Mouse (Mus musculus) right cerebral cortex, postnatal 25 days (tissue): ENCODE measurements at regions not wholly inside any gene's neighbourhood (a gene's known extent, or its start where the extent isn't known, plus 50 kb on each side); places are given as distances from the start of the nearest gene placed in this dataset.
A peak's percentile ranks its signal among the peaks of the same experiment; 100 is the strongest.

Source experiments
- DNase-seq: peaks from one replicate; pipeline ENCODE4 v3.0.0; 2022

DNA sequence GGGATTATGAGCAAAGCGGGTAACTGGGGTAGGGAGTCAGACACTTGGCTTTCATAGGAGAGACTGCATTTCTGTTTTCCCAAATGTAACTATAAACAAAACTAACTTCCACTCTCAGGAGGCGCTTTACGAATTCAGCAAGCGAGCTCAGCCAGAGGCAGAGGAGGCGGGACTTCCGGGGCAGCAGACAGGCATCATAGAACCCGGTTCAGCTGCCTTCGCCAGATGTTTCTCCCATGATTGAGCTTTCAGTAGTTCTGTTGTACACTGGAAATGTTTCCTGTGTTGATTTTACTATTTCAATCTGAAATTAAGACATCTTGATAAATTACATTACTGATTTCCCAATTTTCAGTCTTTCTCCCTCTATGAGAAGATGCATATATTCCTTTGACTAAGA, 92.9 kb downstream of the Zfp365 start:
- DNase-seq = no peak

DNA sequence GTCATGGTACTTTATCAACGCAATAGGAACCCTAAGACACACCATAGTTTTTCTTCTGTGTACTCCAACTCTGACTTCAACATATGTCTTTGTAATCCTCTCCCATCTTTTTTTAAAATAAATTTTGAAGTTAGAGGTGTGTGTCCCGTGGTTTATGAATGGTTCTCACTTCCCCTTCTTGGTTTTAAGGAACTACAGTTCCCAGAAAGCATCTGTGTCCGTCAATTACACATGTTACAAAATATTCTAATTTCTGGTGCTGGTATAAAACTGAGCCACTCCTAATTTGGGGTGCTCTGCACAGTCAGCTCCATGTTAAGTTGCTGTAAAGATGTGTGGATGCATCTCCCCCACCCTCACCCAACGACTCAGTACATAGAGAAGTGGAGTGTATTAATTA, 98.6 kb downstream of the Zfp365 start:
- no peak for DNase-seq

DNA sequence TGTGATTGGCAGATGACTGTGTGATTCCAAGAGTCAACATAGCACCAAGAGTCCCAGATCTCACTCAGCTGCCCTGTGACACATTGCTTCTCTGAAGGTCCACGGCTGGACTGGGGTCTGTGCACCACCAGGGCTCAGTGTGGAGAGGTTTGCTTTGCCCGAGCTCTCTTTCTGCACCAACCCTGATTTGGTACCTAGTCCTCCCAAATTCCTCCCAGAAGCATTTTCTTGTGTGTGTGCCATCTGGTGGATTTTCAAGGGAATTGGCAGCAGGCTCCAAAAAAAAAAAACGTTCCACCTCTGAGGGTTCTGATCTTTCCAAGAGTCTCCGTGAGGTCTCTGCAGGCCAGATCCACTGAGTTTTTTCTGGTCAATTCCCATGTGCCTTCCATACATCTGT, 107.3 kb downstream of the Zfp365 start:
- peak; percentile 14 for DNase-seq

DNA sequence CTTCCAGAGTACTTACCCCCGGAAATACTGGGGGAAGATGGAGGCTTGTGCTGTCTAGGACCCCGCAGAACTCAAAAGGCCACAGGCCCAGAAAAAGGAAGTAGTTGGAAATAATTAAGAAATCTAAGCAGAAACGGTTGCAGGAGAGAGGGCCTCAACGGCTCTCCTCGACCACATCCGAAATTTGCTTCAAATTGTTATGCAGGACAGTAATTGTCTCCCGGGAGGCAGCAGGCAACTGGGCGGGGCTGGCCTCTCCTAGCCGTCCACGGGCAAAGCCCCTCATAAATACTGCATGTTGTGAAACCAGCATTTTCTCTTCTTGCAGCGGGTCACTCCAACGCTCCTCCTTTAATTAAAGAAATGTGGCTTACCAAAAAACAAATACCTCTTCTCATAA, 107.8 kb downstream of the Zfp365 start:
- no peak for DNase-seq

DNA sequence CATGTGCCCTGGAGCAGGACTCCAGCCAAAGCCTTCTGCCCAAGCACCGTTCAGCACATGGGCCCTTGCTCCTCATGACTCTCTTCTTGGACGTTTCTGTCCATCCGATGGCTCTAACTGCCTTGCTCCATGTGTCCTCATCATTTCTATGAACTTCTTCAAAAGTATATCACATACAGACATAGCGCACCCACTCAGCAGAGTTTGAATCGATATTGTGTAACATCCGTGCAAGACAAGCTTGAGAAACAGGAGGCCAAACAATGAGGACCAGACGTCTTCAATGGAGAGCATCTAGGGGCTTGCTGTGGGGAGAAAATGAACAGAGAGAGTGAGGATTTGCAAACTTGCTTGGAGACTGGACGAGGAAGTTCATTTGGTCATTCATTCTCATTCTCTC, 110.3 kb downstream of the Zfp365 start:
- DNase-seq = no peak

DNA sequence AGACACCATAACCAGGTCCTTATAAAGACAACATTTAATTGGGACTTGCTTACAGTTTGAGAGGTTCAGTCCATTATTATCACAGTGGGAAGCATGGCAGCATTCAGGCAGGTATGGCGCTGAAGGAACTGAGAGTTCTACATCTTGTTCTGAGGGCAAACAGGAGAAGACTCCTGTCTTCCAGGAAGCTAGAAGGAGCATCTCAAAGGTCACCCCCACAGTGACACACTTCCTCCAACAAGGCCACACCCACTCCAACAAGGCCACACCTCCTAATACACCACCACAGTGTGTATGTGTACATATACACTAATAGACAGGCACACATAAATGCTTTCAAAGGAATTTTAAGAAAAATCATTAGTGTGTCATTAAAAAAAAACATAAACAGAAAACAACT, 110.8 kb downstream of the Zfp365 start:
- no peak for DNase-seq

DNA sequence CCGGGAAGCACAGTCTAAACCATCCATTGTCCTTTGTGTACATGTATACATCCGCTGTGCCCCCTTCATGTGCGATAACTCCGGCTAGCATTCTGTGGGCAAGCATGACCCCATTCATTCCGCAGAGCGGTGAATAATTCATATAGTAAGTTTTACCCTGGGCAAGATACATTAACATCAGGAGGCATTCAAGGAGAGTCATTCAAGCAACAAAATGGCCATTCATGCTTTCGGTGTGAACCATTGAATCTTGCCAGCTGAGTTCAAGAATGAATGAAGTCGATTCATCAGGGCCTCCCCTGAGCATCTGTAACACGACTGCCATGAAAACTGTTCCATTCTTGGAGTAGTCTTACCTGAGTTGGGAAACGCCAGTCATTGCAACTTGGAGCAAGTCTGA, 113.5 kb downstream of the Zfp365 start:
- DNase-seq = no peak

DNA sequence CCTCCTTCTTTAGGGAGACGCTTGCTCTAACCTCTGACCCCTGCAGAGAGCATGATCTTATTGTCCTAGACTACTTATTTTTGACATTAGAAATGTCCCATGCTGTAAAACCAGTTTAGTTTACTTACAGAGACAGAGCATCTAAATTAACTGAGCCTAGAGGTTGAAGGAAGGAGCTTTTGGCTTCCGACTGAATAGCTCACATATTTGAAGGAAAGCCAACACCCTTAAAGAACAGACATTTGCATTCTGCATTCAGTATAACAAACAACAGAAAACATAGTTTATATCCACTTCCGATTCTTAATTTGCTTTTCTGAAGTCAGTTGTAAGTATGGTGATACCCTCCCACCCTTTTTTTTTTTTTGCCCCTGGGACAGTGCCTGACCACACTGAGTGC, 119.3 kb downstream of the Zfp365 start:
- DNase-seq = no peak

DNA sequence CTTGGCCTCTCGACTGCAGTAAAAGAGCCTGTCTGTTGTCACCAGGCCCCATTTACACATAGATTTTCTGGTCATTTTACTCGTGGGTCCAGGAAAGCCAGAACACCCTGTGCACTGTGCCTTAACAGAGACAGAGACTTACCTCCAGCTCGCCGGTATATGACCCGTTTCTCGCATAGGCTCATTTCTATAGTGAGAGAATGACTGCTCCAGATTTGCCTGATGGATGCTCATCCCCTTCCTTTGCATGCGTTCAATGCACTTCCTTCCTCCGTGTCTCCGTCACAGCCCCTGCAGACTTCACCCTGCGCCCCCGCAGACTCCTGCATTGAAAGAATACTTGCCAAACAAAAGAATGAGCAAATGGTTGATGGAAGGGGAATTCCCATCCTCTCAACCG, 122.8 kb downstream of the Zfp365 start:
- DNase-seq = no peak

DNA sequence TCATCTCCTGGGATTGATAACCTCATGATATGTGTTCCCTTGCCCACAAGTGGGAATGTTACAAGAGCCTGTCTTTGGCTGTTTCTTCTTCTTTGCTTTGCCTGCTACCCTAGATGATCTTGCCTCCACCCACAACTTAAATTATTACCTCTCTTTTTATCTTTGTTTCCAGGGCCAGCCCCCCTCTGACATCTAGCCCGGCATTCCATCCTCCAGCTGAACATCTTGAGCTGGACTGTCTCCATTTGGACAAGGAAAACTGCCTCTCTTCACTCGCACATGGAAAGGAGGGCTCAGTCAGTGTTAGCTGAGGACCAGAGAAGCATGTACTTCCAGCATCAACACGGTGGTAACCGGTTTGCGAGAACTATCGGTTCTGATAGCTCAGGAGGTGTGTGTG, 124.3 kb downstream of the Zfp365 start:
- no peak for DNase-seq

DNA sequence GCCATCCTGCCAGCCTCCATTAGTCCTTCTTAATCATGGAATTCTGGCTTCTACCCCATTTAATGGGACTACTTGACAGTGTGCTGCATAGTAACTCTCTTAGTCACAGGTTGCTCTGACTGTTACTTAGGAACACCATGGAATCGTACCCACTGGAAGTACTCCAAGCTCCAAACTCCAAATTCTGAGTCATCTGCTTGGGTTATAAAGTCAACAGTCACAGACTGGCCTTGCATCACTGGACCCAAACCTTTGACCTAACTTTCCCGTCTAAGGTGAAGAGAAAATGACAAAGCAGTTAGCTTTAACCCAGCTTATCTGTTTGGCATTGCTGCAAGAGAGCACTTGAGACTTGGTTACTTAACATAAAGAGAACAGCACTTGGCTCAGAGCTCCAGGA, 126.9 kb downstream of the Zfp365 start:
- no peak for DNase-seq

DNA sequence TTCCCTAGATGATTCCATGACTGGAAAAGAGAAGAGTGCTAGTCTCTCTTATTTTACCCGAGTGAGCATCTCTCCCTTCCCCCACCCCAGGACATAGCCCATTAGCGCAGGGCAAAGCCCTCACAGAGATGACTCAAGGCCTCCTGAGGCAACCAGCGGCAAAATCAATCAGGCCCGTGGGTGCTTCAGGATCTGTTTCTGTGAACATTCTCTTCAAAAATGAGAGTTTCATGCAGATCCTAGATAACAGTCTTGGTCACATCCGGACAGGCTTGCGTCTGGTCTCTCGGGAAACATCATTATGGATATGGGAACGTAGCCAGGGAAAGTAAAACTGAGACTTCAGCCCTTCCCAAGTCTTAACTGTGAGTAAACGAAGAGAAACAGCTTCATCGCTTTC, 134.1 kb downstream of the Zfp365 start:
- no peak for DNase-seq

DNA sequence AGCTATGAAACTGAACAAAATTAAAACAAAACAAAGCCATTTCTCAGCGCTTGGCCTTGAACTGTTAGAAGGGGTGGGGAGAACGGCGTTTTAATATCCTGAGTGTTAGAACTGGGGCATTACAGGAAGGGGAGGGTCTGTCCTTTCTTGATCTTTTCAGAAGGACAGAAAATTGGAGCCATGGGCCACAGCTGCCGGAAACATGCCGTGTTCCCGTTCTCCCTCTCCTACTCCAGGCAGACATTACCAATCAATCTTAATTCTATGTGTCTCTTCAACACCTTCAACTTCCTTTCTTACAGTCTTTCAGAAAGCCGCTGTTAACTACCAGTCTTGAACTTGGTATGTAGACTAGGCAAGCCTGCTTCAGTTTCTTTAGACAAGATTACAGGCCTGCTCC, 134.7 kb downstream of the Zfp365 start:
- no peak for DNase-seq

DNA sequence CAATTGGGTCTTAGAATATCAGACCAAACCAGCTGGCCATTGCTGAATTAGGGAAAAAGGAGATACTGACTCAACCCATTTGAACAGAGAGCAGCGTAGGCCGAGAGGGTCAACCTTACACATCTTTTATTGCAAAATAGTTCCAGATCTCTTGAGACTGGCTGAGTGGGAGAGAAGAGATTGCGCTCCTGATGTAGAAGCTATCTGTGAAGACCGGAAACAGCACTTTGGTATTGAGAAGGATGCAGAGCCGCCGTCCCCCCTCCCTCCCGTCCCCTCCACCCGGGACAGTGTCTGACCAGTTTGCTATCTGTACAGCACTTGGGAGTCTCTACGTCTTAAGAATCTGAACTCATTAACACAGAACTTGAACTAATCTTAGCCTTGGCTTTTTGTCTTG, 135.6 kb downstream of the Zfp365 start:
- DNase-seq = no peak

DNA sequence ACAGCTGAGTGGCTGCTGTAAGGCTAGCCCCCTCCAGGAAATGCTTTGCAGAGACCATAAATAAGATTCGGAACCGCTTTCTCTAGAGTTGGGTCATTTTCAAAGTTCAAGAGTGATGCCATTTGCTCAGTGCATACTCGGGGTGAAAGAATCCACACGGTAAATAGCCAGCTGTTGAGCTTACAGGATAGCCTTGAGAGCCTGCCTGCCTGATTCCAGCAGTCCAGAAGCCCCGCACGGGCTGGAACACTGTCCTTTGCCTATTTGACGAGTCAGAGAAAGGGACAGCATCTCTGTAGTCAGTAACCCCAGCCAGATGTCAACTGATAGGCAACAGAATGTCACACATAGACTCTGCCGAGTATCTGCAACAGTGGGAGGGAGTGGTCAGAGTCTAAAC, 140.7 kb downstream of the Zfp365 start:
- DNase-seq = no peak

DNA sequence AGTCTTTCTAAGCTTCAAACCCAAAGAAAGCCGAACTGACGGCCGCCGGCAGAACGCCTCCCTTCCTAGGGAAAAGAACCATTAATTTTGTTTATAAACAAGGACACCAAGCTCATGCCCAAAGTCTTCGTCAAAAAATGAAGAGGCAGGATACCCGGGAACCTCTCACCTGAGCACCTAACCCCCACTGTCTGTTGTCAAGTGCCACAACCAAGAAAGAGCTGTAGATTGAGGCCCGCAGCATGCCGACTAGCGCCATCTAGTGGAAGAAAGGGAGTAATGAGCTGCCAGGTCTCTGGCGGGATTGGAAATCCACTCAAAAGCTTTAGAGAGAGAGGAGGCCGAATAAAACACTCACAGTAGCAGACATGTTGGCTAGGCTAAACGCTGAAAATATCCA, 146.4 kb downstream of the Zfp365 start:
- DNase-seq = peak; percentile 6

DNA sequence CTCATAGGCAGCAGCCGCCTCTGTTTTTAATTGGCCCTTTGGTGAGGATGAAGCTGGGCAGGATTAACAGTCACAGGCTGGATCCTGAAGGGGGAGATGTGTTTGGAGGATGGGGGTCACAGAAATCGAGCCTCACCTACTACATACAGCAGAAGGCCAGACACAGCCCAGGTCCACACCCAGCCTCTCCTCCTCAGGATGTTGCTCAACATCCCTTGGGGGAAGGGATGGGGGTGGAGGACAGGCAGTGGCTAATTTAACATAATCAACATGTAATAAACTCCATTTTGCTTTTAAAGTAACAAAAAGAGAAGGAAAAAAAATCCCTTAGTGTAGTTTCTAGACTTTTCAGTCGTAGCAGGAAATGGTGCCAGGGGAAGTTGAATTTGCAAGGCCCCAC, 152.0 kb downstream of the Zfp365 start:
- DNase-seq = no peak

DNA sequence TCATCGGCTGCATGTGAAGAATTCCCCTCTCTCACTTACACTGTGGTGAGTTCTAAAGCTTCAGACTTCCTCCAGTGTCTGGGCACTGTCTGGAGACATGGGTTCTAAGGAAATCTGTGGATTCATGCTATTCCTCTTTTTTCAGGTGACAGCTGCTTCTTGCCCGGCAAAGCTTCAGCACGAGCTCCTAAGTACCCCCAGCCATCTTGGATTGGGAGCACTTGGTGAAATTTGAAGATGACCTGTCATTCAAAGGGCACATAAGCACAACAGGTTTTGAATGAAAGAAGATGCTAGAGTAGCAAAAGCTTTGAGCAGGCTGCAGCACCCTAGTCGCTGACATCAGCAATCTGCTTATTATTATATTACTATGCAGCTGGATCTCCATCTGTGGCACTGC, 164.3 kb downstream of the Zfp365 start:
- DNase-seq = no peak

DNA sequence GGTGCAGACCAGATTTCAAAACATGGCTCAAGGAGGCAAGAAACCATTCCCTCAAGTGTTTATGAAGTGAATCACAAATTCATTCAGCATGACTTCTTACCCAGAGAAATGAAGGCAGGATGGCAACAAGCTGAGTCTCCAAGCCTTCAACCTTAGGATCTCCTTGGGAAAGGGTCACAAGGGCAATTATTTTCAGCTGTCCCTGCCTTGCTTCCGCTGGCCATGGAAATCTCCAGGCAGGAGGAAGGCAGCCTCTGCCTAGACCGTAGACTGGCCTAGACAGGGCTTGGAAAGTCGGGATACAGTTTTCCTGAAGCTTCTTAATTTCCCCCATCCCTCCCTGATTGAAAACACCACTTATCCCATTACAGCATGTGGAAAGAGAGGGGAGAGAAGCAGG, 165.0 kb downstream of the Zfp365 start:
- no peak for DNase-seq

DNA sequence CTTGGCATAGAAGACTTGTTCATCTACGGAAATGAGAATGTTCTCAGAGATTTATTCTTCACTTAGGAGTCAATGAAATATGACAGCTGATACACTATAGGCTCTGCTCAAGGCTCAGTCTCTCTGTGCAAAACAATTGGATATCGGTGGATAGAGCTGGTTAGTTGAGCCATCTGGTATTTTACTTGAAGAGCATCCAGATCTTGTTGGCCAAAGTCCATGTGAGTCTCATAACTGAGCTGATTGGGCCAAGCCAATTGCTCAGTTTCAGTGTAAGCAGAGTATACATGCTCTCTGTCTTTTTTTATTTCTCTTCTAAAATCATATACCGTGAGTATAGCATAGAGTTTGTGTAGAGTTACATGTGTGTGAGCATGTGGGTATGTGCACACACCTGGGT, 166.3 kb downstream of the Zfp365 start:
- no peak for DNase-seq

DNA sequence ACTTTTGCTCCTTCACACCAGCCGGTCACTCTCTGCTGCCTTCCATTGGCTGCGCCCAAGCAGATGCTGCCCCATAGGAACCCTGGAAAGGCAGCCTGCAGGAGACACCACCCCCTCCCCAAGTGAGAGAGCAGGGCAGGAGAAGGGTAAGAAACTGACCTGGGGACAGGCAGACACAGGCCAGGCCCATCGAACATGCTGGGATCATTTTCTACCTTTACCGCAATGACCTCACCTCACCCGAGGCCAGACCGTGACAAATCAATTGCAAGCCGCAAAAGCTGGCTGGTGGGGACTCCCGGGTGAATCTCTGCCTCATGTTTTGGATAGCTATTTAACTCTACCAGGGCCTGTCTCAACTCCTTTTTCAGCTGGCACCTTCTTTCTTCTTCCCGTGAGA, 168.9 kb downstream of the Zfp365 start:
- DNase-seq = no peak

DNA sequence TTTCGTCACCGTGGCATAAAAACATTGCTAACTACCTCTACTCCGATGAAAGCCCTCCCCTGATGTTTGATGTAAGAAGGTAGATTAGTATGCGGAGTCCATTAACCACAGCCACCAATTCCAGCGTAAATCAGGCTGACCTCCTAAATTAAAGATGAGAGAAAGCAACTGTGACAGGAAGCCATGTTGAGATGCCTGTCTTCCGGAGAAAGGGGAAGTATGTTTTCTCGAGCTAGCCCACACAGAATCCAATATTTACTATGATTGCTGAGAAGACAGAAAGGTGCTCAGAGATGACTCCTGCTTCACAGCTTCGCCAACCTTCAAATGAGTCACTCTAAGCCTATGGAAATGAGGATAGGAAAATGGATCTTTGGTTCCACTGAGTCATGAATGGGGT, 169.6 kb downstream of the Zfp365 start:
- DNase-seq = no peak

DNA sequence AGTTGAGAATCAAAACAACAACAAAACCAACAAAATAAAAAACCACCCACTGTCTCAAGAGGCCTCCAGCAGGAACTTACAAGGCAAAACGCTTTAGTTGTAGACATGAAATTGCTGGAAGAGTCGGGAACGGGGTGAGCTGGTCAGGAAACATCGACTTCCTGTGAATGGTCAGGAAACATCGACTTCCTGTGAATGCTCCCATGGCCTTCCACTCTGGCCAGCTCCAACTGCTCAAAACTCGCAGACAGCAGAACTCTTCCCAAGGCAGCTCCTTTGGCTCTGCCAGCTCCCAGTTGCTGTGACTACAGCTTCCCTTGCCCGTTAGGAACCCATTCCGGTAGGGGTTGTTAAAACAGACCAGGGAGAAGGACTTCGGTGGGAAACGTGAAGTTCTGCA, 170.2 kb downstream of the Zfp365 start:
- DNase-seq = no peak

DNA sequence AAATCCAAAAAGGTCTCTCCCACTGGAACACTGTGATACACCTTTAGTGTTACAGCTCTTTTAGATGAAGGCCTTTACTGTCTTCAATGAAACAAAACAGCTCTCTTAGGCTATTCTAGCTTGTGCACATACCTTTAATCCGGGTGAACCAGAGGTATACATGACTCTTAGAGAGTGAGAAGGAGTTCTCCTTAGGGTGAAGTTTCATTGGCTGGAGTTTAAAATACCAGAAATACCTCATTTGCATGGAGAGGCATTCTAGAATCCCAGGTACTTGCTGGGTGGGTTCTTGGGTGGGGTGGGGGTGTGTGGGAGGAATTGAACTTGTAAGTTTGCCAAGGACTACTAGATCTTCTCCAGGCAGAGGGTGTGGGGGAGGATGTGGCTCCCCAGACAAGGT, 173.3 kb downstream of the Zfp365 start:
- DNase-seq = no peak

DNA sequence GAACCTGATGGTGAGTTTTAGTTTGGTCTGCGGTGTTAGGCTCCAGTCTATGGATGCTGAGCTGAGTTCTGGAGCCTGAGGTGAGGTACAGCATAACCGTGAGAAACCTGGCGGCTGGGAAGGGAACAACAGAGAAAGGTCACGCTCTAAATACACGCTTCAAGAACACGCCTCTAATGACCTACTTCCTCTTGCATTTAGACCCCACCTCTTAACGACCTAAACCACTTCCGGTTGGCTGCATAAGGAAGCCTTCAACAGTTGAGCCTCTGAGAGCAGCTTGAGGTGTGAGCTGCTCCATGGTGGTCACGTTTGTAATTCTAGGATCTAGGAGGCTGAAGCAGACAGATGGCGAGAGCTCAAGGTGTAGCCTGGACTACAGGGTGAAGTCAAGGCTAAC, 175.8 kb downstream of the Zfp365 start:
- no peak for DNase-seq

DNA sequence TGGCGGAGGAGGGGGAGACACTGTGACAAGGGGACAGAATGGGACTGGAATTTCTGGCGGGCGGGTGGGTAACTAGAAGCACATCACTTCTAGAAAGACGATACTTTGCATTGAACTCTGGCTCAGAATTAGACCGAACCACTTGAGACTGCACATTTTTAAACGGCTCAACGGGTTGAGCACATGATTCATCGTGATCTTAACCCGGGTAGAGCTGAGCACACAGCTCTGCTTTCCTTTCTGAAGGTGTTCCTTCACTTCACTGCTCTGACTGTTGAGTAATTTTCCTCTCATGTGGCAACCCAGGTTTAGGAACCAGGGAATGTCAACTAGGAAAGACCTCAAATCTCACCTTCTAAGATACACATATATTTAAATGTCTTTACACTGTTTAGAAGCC, 180.9 kb downstream of the Zfp365 start:
- DNase-seq = no peak

DNA sequence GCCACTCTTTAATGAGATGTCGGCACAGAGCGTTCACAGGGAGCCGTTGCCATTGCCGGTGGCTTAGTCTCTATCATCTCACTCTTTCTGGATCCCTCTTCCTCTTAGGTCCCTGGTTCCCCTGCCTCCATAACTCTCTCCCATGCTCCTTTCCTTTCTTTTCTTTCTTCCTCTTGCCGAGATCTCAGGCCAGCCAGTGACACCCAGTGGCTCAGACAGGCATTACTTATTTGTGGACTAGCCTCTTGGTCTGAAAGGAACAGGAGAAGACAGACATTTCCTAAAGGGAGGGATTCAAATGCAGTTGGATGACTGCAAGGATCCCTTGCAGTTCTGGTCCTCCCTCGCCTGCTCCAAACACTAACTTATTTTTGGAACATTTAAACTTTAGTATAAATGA, 180.5 kb upstream of the Ado start:
- DNase-seq = peak; percentile 49
